Mouse (Mus musculus) heart, embryonic 14.5 days (tissue): Measurements from ENCODE around the gene Cyp8b1. TPM values are rescaled to one million over a fixed set of nuclear protein-coding genes. Genes with fewer than 3 reads are reported as not detected.

ENCODE experiments used
- polyA plus RNA-seq: library from polyadenylated mRNA; unstranded; fragments of >200 nt; fragmentation: Nextera tagmentation; extraction: Ambion mirVana; gene quantifications from 2 replicates; pipeline ENCODE4 v1.2.1, GENCODE M21; 2014

Cyp8b1 gene
- polyA plus RNA-seq, 1 experiment from 2014 or later, result not detected

Other genes with a start within 250 kb of the Cyp8b1 start
- gene Sec22c, start 210.8 kb downstream of the Cyp8b1 start, polyA plus RNA-seq, result 4.4 and 4.9 TPM in 2 replicates
- 227 and 237 TPM in 2 replicates for gene Ss18l2, start 206.0 kb downstream of the Cyp8b1 start, polyA plus RNA-seq
- gene Nktr, start 197.1 kb downstream of the Cyp8b1 start, polyA plus RNA-seq, result 48.7 and 50.4 TPM in 2 replicates
- 14.0 and 16.5 TPM in 2 replicates for gene Zfp651, start 157.0 kb downstream of the Cyp8b1 start, polyA plus RNA-seq
- 3.6 and 3.8 TPM in 2 replicates for gene Klhl40, start 138.7 kb downstream of the Cyp8b1 start, polyA plus RNA-seq
- 17.8 and 18.6 TPM in 2 replicates for gene Hhatl, start 123.8 kb downstream of the Cyp8b1 start, polyA plus RNA-seq
- gene Ccdc13, start 76.8 kb downstream of the Cyp8b1 start, polyA plus RNA-seq, result 0.22 and 0.27 TPM in 2 replicates
- gene Higd1a, start 57.9 kb downstream of the Cyp8b1 start, polyA plus RNA-seq, result 252 and 275 TPM in 2 replicates
- gene Ackr2, start 17.9 kb downstream of the Cyp8b1 start, polyA plus RNA-seq, result 1.2 and 1.3 TPM in 2 replicates
- gene Fam198a, start 34.7 kb upstream of the Cyp8b1 start, polyA plus RNA-seq, result 0.97 and 1.6 TPM in 2 replicates
- 10.5 and 12.1 TPM in 2 replicates for gene Pomgnt2, start 80.8 kb upstream of the Cyp8b1 start, polyA plus RNA-seq
- 30.0 and 31.3 TPM in 2 replicates for gene Snrk, start 201.0 kb upstream of the Cyp8b1 start, polyA plus RNA-seq